Mouse (Mus musculus) heart, embryonic 15.5 days (tissue): ENCODE data around the gene Chrdl1. TPM values are rescaled to one million over a fixed set of nuclear protein-coding genes. Genes with fewer than 3 reads are reported as not detected.

ENCODE experiments used
- ATAC-seq: fragments of 200-750 bp; cut with Nextera tagmentation; replicated peaks from 2 replicates; pipeline ENCODE4 v1.8.0; 2017; ENCODE audit warnings: low read depth, moderate TSS enrichment; ENCODE audit not compliant: insufficient number of reproducible peaks, insufficient read depth, low FRiP score
- H3K27ac ChIP-seq: fragments of 300-500 bp; sonication (generic); 2 replicates; pipeline ENCODE4 v1.5.1; 2015; ENCODE audit warnings: mild to moderate bottlenecking, inconsistent platforms
- H3K27me3 ChIP-seq: fragments of 300-500 bp; sonication (generic); 2 replicates; pipeline ENCODE4 v1.6.1; 2015; ENCODE audit warnings: inconsistent platforms
- H3K36me3 ChIP-seq: fragments of 300-500 bp; sonication (generic); 2 replicates; pipeline ENCODE4 v1.6.1; 2015; ENCODE audit warnings: mild to moderate bottlenecking, inconsistent platforms
- H3K4me1 ChIP-seq: fragments of 300-500 bp; sonication (generic); replicated peaks from 2 replicates; pipeline ENCODE4 v1.6.1; 2015; ENCODE audit warnings: inconsistent platforms
- H3K4me2 ChIP-seq: fragments of 300-500 bp; sonication (generic); 2 replicates; pipeline ENCODE4 v1.6.1; 2015; ENCODE audit warnings: inconsistent platforms, mild to moderate bottlenecking, moderate library complexity
- H3K4me3 ChIP-seq: fragments of 300-500 bp; sonication (generic); 2 replicates; pipeline ENCODE4 v1.5.1; 2015; ENCODE audit warnings: mild to moderate bottlenecking, inconsistent platforms
- H3K9ac ChIP-seq: fragments of 300-500 bp; sonication (generic); 2 replicates; pipeline ENCODE4 v1.6.1; 2015; ENCODE audit warnings: mild to moderate bottlenecking, inconsistent platforms
- H3K9me3 ChIP-seq: fragments of 300-500 bp; sonication (generic); replicated peaks from 2 replicates; pipeline ENCODE4 v1.6.1; 2016; ENCODE audit warnings: inconsistent platforms
- WGBS: fragments of 180-500 bp; shearing (Covaris S2); methylation state at CpG from one replicate; pipeline ENCODE4 v1.1.7; 2015; ENCODE audit warnings: mixed read lengths; 5-methylcytosine and 5-hydroxymethylcytosine counted together
- polyA plus RNA-seq: library from polyadenylated mRNA; unstranded; fragments of >200 nt; fragmentation: Nextera tagmentation; extraction: Ambion mirVana; gene quantifications from 2 replicates; pipeline ENCODE4 v1.2.1, GENCODE M21; 2015

Chrdl1 gene
- polyA plus RNA-seq, 1 experiment from 2014 or later: 1.2 TPM

- no peak for ATAC-seq
- WGBS: 69% methylated on average over 3 of the region's 3 CpGs
- H3K27me3 ChIP-seq: no peaks in the 10 kb centered on the region
- no peak overlapping the region for H3K4me2 ChIP-seq
- no peaks in the 10 kb centered on the region for H3K36me3 ChIP-seq
- H3K9ac ChIP-seq: no peak overlapping the region
- no peak overlapping the region for H3K27ac ChIP-seq
- no peak overlapping the region for H3K4me3 ChIP-seq
- H3K9me3 ChIP-seq: no peaks in the 10 kb centered on the region
- H3K4me1 ChIP-seq: no peaks in the 10 kb centered on the region
These were observed 80.9 kb downstream of the Chrdl1 start for GRCm38 (mm10) chrX:143313166-143313565.

GRCm38 (mm10) chrX:143294726-143295125 is 99.3 kb downstream of the Chrdl1 start:
- Histone ChIP-seq H3K9me3 (no peaks in the 10 kb centered on the region), H3K4me3 (no peak overlapping the region), H3K9ac (no peak overlapping the region), H3K4me2 (no peak overlapping the region), H3K27me3 (no peaks in the 10 kb centered on the region), H3K27ac (no peak overlapping the region), H3K4me1 (no peaks in the 10 kb centered on the region), H3K36me3 (no peaks in the 10 kb centered on the region)
- no peak for ATAC-seq
- 69% methylated on average over 2 of the region's 2 CpGs for WGBS

GRCm38 (mm10) chrX:143275202-143275601 is 118.9 kb downstream of the Chrdl1 start:
- Histone ChIP-seq H3K9me3 (no peaks in the 10 kb centered on the region), H3K36me3 (no peaks in the 10 kb centered on the region), H3K27me3 (no peaks in the 10 kb centered on the region), H3K4me1 (no peaks in the 10 kb centered on the region), H3K4me2 (no peak overlapping the region), H3K9ac (no peak overlapping the region), H3K27ac (no peak overlapping the region), H3K4me3 (no peak overlapping the region)
- 38% methylated on average over 5 of the region's 5 CpGs for WGBS
- no peak for ATAC-seq

- Histone ChIP-seq H3K27ac (no peak overlapping the region), H3K27me3 (no peaks in the 10 kb centered on the region), H3K9me3 (no peaks in the 10 kb centered on the region), H3K9ac (no peak overlapping the region), H3K36me3 (no peaks in the 10 kb centered on the region), H3K4me2 (no peak overlapping the region), H3K4me1 (no peaks in the 10 kb centered on the region), H3K4me3 (no peak overlapping the region)
- ATAC-seq: no peak
These were observed 143.4 kb downstream of the Chrdl1 start for GRCm38 (mm10) chrX:143250709-143251108.

Other genes starting within 250 kb of the Chrdl1 start
- 7.5 and 8.2 TPM in 2 replicates for gene Pak3, start 124.3 kb upstream of the Chrdl1 start, polyA plus RNA-seq